Mouse (Mus musculus) ovary, postnatal 10 days (tissue): ENCODE data around the gene Cend1.
A peak's percentile ranks its signal among the peaks of the same experiment; 100 is the strongest.

Source experiments
- DNase-seq: peaks from one replicate; pipeline ENCODE4 v3.0.0; 2022; ENCODE audit warnings: low spot score

Gene Cend1

DNA sequence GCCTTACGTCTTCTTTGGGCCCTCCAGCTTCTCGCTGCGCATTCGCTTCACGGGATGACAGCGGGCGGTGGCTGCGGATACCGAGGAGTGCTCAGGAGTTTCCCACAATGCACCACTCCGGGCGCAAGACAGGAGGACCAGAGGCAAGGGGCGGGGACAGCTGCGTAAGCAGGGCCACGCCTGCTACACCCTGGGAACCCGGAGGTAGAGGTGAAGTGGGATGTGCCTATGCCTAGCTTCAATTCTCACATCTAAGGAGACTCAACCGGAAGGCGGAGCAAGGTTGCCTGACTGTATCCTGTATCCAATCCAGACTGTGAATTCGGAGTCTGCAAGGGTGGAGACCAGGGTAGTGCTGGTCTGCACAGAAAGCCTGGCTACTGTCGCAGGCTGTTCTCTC lies at the start of gene Cend1:
Cend1 (minus strand) TSS at position 182 of the 400 bp plus-strand sequence.
- DNase-seq: no peak

DNA sequence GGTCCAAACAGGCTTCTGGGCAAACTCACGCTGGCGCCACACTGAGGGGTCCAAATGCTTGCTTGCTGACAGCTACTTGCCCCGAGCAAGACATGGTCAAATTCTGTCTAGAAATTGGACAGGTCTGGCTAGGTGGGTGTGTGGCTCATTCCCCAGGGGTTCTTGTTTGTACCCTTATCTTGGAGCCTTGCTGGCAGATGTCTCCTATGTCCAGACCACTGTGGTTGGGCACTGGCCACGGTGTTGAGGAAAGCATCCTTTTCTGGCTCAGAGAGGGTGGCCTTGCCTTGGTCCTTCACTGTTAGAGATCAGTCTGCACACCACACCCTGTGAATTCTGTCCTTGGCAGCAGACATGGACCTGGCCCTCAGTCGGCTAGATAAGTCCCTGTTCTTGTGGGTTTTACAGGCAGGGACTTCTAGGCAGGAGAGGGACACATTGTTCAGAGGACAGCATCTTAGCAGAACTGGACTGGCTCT lies 49.0 kb upstream of the Cend1 start:
- DNase-seq: no peak

DNA sequence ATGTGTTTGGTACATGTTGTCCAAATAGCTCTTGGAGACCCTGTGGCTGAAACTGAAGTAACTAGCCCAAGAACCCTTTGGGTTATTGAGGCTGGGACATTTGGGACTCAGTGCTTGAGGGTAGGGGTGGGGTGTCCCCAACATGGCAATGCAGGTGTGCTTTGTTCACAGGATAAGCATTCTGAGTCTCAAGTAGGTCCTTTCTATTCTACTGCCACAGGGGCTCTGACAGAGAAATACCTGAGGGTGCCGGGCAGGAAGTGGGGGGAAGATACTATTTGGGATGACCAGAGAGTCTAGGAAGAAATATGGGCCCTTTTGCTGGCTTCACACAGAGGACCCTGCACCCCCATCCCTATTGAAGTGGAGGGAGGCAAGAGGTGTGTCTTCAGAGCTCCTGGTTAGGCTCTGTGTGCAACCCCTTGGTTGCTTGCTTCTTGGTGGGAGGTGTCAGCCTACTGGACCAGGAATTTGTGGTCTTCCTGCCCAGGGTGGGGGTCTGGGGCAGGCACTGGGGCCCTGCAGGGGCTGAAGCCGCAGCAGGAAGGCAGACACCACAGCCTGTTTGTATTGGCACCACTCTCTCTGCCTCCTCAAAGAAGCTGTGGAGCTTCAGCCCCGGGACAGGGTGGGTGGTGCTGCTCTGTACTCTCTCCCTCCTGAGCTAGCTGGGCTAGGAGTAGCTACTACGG lies 48.4 kb upstream of the Cend1 start:
- no peak for DNase-seq

DNA sequence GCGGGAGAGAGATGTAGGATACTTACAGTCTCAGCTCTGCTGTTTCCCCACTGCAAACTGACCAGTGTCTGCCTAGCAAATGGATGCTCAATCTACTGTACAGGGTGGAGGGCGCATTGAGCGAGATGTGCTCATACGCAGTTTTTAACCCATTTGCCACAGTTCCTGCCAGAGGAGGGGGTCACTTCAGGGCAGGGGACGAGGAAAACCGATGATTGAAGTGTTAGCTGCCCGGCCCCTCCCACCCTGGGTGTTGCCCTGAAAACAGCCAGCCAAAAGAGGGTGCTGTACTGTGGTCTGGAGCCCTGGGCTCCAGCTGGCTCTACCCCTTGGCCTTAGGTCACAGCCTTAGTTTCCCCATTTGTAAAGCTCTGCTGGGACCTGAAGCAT lies 47.7 kb upstream of the Cend1 start:
- DNase-seq: no peak

DNA sequence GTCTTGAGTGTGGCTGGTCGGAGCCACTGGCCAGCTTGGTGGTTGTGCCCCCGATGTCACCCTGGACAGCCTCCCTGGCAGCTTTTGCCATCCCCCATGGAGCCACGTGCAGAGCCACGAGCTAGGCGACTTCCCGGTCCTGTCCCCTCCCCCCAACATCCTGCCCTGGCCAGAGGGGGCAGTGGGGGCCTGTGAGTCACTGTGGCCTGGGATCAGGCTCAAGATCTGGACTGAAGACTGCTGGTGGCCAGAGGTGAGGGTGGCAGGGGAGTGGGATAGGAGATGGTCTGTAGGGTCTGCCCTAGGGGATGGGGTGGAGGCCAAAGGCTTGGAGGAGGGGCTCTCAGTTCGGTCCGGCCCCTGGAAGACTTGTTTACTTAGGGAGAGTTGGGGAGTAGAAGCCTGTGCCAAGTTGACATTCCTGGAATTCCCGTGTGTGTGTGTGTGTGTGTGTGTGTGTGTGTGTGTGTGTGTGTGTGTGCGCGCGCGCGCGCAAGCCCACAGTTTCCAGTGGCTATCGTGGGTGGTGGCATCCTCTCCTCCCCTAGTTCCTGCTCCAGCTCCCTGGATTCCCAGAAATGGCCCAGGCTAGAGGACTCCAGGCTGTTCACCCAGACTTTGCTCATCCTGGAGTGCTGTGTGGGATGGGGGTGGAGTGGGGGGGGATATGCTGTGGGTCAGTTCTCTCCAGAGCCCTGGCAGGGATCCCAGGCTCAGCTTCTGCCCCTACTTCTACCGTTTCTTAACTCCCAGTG lies 47.1 kb upstream of the Cend1 start:
- peak; percentile 69 for DNase-seq

DNA sequence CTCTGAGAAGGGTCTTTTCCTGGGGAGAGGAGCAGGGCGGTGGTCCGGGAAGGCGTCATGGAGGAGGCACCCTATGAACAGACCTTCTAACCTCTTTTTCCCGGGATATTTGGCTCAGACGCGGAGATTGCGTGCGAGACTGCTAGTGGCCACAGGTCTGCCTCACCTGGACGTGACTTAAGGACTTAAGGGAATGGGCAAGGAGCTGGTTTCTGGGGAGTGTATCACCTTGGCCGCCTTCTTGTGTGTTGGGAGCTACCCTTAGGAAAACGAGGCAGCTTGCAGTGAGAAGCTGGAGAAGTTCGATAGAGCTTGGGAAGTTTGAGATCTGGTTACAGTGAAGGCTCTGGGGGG lies 46.5 kb upstream of the Cend1 start:
- no peak for DNase-seq

DNA sequence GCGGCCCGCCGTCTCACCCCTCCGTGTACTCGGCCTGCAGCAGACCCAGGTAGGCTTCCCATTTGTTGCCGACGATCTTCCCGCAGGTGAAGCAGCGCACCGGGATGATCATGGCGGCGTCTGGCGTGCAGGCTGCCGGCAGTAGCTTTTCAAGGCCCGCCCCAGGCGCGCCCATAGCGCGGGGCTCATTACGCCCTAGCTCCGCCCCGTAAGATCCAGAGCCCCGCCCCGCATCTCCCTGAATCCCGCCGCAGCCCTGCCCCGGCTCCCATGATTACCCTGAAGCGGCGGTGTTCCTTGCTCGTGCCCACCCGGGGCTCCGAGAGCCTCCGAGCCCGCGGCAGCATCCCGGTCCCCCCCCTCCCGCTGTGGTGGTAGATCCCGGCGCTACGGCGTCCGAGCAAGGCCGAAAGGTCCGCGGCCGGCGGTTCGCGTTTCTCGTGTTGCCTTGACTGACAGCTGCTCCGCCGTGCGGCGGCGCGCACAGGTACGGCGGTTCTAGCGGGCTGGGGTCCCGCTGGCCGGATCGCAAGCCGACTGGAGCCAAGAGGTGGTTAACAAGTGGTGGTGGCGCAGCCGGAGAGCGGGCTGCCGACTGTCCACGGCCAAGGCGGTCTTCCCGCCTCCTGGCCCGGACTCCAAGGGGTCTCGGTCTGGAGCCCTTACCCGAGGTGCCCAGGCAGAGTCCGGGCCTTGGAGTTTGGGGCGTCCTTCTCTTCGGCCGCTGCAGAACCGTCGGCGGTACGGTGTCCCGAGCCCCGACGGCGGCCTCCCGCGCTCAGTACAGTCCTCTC lies 45.9 kb upstream of the Cend1 start, which contains the start of the genes Polr2l and Tspan4:
Polr2l (minus strand) TSS at position 122 of the 794 bp plus-strand sequence.
Tspan4 (plus strand) TSS at position 230 of the 794 bp plus-strand sequence.
- peak; percentile 76 for DNase-seq

DNA sequence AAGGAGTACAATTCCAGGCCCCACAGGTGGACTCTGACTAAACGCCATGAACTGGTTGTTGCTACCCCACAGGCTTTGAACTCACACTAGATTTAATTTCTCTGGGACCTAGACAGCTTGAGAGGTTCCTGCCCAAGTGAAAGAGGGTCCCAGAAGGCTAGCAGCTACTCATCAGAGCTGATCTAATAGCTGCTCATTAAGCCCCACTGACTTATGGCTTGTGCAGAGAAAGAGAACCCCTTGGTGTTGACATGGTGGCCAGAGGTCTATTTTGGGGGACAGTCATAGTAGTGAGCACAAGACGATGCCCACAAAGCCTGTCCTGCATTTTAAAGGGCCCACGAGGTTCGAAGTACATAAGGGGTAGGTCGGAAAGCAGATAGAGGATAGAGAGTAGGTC lies 44.9 kb upstream of the Cend1 start:
- DNase-seq: no peak

DNA sequence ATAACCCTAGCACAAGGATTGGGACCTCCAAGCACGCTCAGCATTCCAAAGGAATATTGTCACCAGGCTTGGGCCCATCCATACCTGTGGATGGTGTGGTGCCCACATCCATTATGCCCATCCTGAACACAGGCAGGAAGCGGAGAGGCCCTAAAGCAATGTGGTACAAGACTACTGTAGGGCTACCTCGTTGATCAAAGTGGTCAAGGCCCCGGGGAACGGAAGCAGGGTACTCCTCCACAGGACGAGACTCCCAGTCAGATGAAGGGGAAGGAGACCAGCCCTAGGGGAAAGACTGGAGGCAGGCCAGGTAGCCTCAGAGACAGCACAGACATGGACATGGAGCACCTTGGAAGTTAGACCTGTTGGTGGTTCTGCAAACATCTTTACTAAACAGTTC lies 43.5 kb upstream of the Cend1 start:
- no peak for DNase-seq

DNA sequence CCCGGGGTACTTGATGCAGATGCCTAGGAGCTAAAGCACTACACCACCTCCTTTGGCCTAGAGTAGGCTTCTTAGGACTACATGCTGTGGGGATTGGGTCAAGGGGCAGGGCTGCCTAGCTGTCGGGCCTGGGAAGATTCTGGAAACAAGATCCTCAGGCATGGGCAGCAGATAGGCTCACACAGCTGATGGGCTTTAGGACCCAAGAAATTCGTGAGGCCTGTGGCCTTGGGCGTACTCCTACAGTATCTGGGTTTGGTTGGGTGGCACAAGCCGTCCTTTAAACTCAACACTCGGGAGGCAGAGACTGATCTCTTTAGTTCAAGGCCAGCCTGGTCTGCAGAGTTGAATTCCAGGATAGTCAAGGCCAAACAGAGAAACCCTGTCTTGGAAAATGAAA lies 42.9 kb upstream of the Cend1 start:
- DNase-seq: no peak

DNA sequence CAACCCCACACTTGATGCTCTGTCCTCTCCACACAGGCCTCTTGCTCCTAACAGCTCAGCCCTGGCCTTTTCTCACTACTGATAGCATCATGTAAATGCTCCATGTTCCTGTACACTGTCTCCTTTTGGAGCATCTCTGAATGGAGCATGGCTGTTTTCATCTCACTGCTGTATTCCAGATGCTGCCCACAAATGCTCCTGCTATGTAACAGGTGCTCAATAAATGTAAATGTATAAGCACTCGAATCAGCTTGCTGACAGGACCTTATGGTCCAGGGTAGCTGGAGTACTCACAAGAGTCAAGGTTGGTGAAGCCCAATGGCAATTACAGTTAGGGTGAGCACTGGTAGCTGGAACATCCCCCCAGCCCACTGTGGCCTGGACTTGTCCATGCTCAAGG lies 41.9 kb upstream of the Cend1 start:
- DNase-seq: no peak

DNA sequence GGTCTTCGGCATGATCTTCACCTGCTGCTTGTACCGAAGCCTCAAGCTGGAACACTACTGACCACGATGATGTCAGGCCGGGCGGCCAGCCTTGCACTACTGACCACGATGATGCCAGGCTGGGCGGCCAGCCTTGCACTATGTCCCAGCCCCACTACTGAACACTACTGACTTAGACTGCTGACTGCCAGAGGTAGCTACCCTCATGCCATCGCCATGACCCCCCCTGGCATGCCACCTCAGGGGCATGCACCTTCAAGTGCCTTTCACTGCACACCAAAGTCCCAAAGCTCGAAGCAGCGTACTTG lies 41.3 kb upstream of the Cend1 start:
- no peak for DNase-seq

DNA sequence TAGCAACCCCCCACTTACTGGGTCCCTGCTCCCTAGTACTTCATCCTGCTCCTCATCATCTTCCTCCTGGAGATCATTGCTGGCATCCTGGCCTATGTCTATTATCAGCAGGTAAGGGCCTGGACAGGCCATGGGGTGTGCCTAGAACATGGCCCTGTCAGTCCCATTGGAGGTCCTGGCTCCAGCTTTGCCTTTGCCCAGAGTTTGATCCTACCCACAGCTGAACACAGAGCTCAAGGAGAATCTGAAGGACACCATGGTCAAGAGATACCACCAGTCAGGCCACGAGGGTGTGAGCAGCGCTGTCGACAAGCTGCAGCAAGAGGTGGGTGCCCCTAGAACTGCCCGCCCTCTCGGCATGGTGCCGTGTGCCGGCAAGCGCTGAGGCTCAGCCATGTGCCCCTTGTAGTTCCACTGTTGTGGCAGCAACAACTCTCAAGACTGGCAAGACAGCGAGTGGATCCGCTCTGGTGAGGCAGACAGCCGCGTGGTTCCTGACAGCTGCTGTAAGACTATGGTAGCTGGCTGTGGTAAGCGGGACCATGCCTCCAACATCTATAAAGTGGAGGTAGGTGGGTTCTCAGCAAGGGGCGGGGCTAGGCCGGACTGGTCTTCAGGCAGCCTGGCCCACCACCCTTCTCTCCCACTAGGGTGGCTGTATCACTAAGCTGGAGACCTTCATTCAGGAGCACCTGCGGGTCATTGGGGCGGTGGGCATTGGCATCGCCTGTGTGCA lies 40.8 kb upstream of the Cend1 start:
- DNase-seq: no peak

DNA sequence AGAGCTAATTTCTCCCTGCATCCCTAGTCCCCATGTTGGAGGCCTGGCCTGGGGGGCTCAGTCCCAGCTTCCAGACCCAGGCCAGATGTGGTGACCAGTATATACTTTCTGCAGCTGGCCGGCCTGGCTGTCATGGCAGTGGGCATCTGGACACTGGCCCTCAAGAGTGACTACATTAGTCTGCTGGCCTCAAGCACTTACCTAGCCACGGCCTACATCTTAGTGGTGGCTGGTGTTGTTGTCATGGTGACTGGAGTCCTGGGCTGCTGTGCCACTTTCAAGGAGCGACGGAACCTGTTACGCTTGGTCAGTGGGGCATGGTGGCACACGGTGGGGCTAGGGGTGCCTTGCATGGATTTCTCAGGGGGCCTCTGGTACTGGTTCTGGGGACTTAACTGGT lies 40.1 kb upstream of the Cend1 start:
- no peak for DNase-seq

DNA sequence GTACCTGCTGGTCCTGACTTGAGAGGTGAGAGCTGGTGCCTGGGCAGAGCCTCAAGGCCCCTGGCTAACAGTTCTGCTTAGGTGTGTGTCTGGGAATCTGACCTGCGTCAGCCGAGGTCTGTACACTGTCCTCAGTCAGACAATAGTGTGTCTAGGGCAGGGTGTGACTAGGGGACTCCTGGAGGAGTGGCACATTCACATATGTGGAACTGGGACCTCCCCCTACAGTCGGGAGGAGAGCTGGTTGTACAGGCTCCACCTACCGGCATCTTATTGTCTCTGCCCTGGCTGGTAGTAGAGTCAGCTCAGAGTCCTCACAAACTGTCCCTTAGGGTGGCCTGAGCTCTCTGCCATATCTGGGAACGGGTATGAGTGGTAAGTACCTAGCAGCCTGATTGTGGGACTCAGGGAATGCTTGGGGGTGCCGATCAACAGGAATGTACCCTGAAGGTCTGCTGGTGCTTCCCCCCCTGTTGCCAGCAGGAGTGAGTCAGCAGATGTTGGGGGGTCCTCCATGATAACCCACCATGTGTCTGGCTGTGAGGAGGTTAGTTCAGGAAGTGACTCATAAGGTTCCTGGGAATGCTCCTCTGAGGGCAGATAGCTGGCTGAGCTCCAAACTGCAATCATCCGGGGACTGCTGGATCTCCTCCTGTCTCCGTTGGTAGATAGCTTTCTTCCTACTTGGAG lies 39.4 kb upstream of the Cend1 start:
- DNase-seq: no peak

DNA sequence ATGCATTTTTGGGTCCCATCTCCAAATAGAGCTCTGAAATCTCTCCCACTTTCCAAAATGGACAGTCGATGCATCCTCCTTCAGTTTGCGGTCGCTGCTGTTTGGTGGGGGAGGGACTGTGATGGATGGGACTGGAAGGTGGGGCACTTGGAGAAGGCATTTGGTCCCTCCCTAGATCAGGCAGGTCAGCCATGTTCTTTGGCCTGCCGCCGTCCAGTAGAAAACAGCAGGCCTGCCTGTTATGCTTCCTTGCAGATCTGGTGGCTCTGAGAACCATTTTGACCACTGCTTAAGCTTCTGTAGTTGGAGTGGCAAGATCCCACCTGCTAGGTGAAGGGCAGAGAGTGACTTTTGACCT lies 38.9 kb upstream of the Cend1 start:
- no peak for DNase-seq

DNA sequence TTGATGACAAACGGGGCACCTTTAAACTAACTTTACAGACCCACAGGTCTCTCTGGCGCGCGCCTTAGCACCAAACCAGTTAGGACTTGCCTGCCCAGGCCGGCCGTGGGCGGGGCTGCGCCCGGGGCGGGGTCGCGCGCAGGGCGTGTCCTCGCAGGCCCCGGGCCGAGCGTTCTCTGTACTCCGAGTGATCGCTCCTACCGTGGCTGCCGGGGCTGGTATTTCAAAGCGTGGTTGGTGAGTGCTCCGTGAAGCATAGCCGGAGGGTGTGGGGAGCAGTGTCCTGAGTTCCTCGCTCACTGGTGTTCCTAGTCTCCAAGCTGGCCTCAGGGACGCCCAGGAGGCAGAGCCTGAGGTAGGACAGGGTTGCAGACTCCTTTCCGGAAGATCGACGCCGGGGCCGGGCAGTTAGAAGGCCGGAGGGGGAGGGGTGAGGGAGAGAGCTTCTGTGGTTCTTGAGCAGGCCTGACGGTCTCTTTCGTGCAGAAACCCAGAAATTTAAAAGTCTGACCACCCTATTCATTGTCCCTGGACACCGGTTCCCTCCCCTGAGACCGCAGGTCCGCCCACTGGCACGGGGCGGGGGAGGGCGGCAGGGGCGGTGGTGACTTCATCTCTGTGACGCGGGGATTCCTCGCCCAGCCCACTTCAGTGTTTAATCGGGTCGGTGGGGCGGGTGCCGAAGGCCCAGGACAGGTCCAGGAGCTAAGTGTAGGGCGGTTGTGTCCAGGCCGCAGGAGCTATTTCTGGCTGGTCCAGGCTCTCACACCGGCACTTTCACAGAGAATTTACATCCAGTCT lies 38.1 kb upstream of the Cend1 start, which contains the start of gene Cd151:
Cd151 (plus strand) TSS at position 163 of the 801 bp plus-strand sequence.
- DNase-seq: no peak

DNA sequence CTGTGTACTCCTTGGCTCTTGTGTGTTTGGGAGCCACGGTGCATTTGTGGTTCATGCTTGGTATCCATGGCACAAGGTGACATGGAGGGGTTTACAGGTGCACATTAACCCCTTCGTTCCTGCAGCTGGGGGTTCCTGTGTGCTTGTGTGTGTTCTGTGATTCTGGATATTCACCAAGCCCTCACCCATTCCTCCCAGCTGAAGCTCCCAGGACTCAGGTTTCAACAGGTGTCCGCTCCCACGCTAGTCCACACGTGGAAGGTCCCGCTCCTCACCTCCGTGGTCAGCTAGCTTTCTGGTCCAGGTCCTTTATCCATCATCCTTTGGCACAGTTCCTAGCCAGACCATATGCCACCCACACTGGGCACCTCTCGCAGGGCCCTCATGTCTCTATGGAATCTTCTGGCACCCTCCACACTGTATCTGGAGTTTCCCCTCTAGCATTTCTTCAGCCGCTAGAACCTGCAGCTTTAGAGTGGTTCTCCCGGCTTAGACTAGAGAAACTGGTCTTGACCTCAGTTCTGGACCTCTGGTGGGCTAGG lies 37.4 kb upstream of the Cend1 start:
- no peak for DNase-seq

DNA sequence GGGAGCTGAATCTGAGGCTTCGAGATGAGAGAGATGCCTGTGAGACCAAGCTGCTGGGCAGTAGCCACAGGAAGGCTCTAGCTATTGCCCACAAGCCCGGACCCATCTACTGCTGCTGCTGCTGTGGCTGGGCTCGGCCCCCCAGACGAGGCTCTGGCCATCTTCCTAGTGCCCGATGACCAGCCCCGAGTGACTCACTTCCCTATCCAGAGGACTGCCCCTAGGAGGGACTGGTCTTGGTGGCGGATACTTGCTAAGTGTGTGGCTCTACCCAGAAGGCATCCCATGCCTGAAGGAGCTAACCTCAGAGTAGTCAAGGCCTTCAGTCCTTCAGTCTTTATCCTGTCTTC lies 36.7 kb upstream of the Cend1 start:
- no peak for DNase-seq

DNA sequence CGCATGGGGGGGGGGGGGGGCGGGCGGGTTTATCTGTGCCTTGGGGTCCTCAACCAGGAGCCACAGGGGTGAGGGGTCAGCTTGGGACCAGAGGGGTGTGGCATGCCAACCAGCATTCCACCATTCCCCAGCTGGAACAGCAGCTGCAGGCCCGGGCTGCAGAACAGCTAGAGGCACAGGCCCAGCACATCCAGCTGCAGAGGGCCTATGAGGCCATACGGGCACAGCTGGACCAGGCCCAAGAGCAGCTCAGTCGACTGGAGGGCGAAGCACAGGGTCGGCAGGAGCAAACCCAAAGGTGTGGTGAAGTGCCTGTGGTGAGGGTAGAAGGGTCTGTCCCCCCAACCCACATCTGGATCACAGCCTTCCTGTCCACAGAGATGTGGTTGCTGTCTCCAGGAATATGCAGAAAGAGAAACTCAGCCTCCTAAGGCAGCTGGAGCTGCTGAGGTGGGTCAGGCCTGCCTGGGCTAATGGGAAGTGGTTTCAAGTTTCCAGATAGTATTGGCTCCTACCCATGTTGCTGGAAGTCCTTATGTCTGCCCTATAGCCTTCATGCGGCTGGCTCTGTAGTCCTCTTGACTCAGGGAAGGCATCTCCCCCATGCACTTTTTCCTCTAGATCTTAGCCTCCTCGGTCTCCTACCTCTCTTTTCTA lies 36.2 kb upstream of the Cend1 start:
- no peak for DNase-seq
